Mouse (Mus musculus) intestine, embryonic 15.5 days (tissue): ENCODE results near the gene Dcn. TPM values are rescaled to one million over a fixed set of nuclear protein-coding genes. Genes with fewer than 3 reads are reported as not detected.

Experiments used
- ATAC-seq: fragments of 200-750 bp; cut with Nextera tagmentation; 2 replicates; pipeline ENCODE4 v1.8.0; 2017; ENCODE audit warnings: moderate TSS enrichment, moderate library complexity
- H3K27ac ChIP-seq: fragments of 300-500 bp; sonication (generic); 2 replicates; pipeline ENCODE4 v1.5.1; 2015; ENCODE audit warnings: mild to moderate bottlenecking, inconsistent platforms
- H3K27me3 ChIP-seq: fragments of 300-500 bp; sonication (generic); replicated peaks from 2 replicates; pipeline ENCODE4 v1.6.1; 2015; ENCODE audit warnings: inconsistent platforms
- H3K36me3 ChIP-seq: fragments of 300-500 bp; sonication (generic); 2 replicates; pipeline ENCODE4 v1.6.1; 2015; ENCODE audit warnings: inconsistent platforms
- H3K4me1 ChIP-seq: fragments of 300-500 bp; sonication (generic); replicated peaks from 2 replicates; pipeline ENCODE4 v1.6.1; 2015; ENCODE audit warnings: inconsistent platforms
- H3K4me2 ChIP-seq: fragments of 300-500 bp; sonication (generic); replicated peaks from 2 replicates; pipeline ENCODE4 v1.6.1; 2015; ENCODE audit warnings: mild to moderate bottlenecking, inconsistent platforms
- H3K4me3 ChIP-seq: fragments of 300-500 bp; sonication (generic); replicated peaks from 2 replicates; pipeline ENCODE4 v1.5.1; 2015; ENCODE audit warnings: inconsistent platforms
- H3K9ac ChIP-seq: fragments of 300-500 bp; sonication (generic); 2 replicates; pipeline ENCODE4 v1.6.1; 2015; ENCODE audit warnings: inconsistent platforms
- H3K9me3 ChIP-seq: fragments of 300-500 bp; sonication (generic); 2 replicates; pipeline ENCODE4 v1.6.1; 2016; ENCODE audit warnings: inconsistent platforms
- WGBS: fragments of 180-500 bp; shearing (Covaris S2); methylation state at CpG from one replicate; pipeline ENCODE4 v1.1.7; 2015; 5-methylcytosine and 5-hydroxymethylcytosine counted together
- polyA plus RNA-seq: library from polyadenylated mRNA; unstranded; fragments of >200 nt; fragmentation: Nextera tagmentation; extraction: Ambion mirVana; gene quantifications from 2 replicates; pipeline ENCODE4 v1.2.1, GENCODE M21; 2015

The Dcn gene
- polyA plus RNA-seq, 1 experiment from 2014 or later, result 497 TPM

DNA sequence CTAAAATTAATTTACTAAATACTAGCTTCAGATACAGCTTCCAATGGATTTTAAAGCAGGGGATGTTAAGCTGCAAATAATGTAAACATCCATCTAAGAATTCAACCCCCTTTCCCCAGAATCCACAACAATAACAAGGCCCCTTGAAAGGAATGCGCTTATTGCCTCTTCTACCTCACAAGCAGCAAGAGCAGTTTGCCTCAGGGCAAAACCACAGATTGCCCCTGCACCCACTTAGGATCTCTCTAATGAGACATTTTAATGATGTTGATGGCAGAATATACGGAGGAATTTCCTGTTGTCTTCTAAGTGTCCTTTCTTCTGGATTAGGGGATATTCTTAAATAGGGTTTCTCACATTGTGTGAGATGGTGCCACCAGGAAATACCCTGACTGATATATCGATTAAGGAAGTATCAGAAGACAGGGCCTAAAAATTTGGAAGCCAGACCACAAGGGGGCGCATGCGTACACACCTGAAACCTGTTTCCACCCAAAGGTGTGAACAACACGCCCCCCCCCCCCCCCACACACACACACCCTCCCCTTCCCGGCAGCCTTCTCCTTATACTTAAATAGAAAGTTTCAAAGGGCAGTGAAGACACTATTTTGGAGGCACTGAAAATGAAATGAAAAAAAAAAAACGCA is 88.2 kb downstream of the Dcn start:
- Histone ChIP-seq H3K36me3 (no peaks in the 10 kb centered on the region; the same call in 1 of the 2 replicates), H3K27ac (peak overlapping the region; percentile 44; the same call in 1 of the 2 replicates), H3K4me3 (0 out of 2 replicates have a peak overlapping the region, but pooled peaks have one; percentile 11), H3K9me3 (no peaks in the 10 kb centered on the region), H3K4me1 (no peaks in the 10 kb centered on the region), H3K9ac (no peak overlapping the region), H3K27me3 (no peaks in the 10 kb centered on the region), H3K4me2 (peak overlapping the region; percentile 36)
- ATAC-seq, result no peak
- WGBS, result 59% methylated on average over 8 of the region's 8 CpGs

Other genes starting within 250 kb of the Dcn start
- 233 and 290 TPM in 2 replicates for gene Lum, start 85.5 kb downstream of the Dcn start, polyA plus RNA-seq
- 0.20 and 0.25 TPM in 2 replicates for gene Kera, start 127.3 kb downstream of the Dcn start, polyA plus RNA-seq
- 0.35 and 0.48 TPM in 2 replicates for gene Epyc, start 164.5 kb downstream of the Dcn start, polyA plus RNA-seq
- gene Ccer1, start 213.4 kb downstream of the Dcn start, polyA plus RNA-seq, result not detected in 2 replicates
- gene C030005K15Rik, start 247.1 kb downstream of the Dcn start, polyA plus RNA-seq, result not detected in 2 replicates